Mouse (Mus musculus) neural tube, embryonic 14.5 days (tissue): ENCODE data around the gene Xpo6. TPM values are rescaled to one million over a fixed set of nuclear protein-coding genes. Genes with fewer than 3 reads are reported as not detected.

Experiments used
- ATAC-seq: fragments of 200-750 bp; cut with Nextera tagmentation; 2 replicates; pipeline ENCODE4 v1.8.0; 2017; ENCODE audit warnings: low read depth, mild to moderate bottlenecking, moderate TSS enrichment, moderate library complexity
- H3K27ac ChIP-seq: fragments of 300-500 bp; sonication (generic); 2 replicates; pipeline ENCODE4 v1.5.1; 2014; ENCODE audit warnings: low read depth, mild to moderate bottlenecking, control low read depth, low read length, moderate library complexity, mixed read lengths
- H3K27me3 ChIP-seq: fragments of 300-500 bp; sonication (generic); 2 replicates; pipeline ENCODE4 v1.6.1; 2014; ENCODE audit warnings: low read length; ENCODE audit not compliant: control insufficient read depth, insufficient read depth
- H3K36me3 ChIP-seq: fragments of 300-500 bp; sonication (generic); 2 replicates; pipeline ENCODE4 v1.6.1; 2014; ENCODE audit warnings: low read length, mixed read lengths; ENCODE audit not compliant: control insufficient read depth, insufficient read depth
- H3K4me1 ChIP-seq: fragments of 300-500 bp; sonication (generic); 2 replicates; pipeline ENCODE4 v1.6.1; 2014; ENCODE audit warnings: low read length; ENCODE audit not compliant: control insufficient read depth, insufficient read depth
- H3K4me2 ChIP-seq: fragments of 300-500 bp; sonication (generic); 2 replicates; pipeline ENCODE4 v1.6.1; 2014; ENCODE audit warnings: mild to moderate bottlenecking, low read depth, low read length, control low read depth
- H3K4me3 ChIP-seq: fragments of 300-500 bp; sonication (generic); 2 replicates; pipeline ENCODE4 v1.5.1; 2014; ENCODE audit warnings: low read depth, low read length, control low read depth, mixed read lengths
- H3K9ac ChIP-seq: fragments of 300-500 bp; sonication (generic); replicated peaks from 2 replicates; pipeline ENCODE4 v1.6.1; 2014; ENCODE audit warnings: low read depth, mild to moderate bottlenecking, control low read depth, low read length, mixed read lengths
- H3K9me3 ChIP-seq: fragments of 300-500 bp; sonication (generic); 2 replicates; pipeline ENCODE4 v1.6.1; 2016; ENCODE audit warnings: low read length; ENCODE audit not compliant: control insufficient read depth
- WGBS: fragments of 180-500 bp; shearing (Covaris S2); extraction: QIAGEN DNeasy Blood & Tissue Kit; methylation state at CpG from one replicate; pipeline ENCODE4 v1.1.7; 2014; 5-methylcytosine and 5-hydroxymethylcytosine counted together
- polyA plus RNA-seq: library from polyadenylated mRNA; unstranded; fragments of >200 nt; fragmentation: Nextera tagmentation; extraction: Ambion mirVana; gene quantifications from 2 replicates; pipeline ENCODE4 v1.2.1, GENCODE M21; 2014

The Xpo6 gene
- polyA plus RNA-seq, 1 experiment from 2014 or later = 77.2 TPM

GRCm38 (mm10) chr7:126158238-126158637 is 42.1 kb downstream of the Xpo6 start:
- Histone ChIP-seq H3K27me3 (no peaks in the 10 kb centered on the region), H3K9ac (no peak overlapping the region), H3K36me3 (peaks cover 22% of the 10 kb centered on the region; the same call in 1 of the 2 replicates), H3K4me2 (no peak overlapping the region), H3K27ac (no peak overlapping the region), H3K9me3 (no peaks in the 10 kb centered on the region), H3K4me3 (no peak overlapping the region), H3K4me1 (no peaks in the 10 kb centered on the region)
- WGBS = 92% methylated on average over 3 of the region's 3 CpGs
- ATAC-seq = no peak

GRCm38 (mm10) chr7:126155746-126156145 is 44.6 kb downstream of the Xpo6 start:
- no peak overlapping the region for H3K4me3 ChIP-seq
- H3K4me1 ChIP-seq = no peaks in the 10 kb centered on the region
- 81% methylated on average over 1 of the region's 1 CpGs for WGBS
- no peak for ATAC-seq
- no peaks in the 10 kb centered on the region for H3K27me3 ChIP-seq
- peaks cover 31% of the 10 kb centered on the region; the same call in 1 of the 2 replicates for H3K36me3 ChIP-seq
- H3K4me2 ChIP-seq = no peak overlapping the region
- H3K9ac ChIP-seq = no peak overlapping the region
- H3K27ac ChIP-seq = no peak overlapping the region
- H3K9me3 ChIP-seq = no peaks in the 10 kb centered on the region

- Histone ChIP-seq H3K27me3 (no peaks in the 10 kb centered on the region), H3K9me3 (no peaks in the 10 kb centered on the region), H3K27ac (no peak overlapping the region), H3K4me1 (no peaks in the 10 kb centered on the region), H3K9ac (no peak overlapping the region), H3K36me3 (peaks cover 25% of the 10 kb centered on the region; the same call in 1 of the 2 replicates), H3K4me2 (no peak overlapping the region), H3K4me3 (no peak overlapping the region)
- WGBS = 94% methylated on average over 5 of the region's 5 CpGs
- ATAC-seq = no peak
These were observed 45.6 kb downstream of the Xpo6 start for GRCm38 (mm10) chr7:126154731-126155130.

- H3K27me3 ChIP-seq = no peaks in the 10 kb centered on the region
- H3K4me1 ChIP-seq = no peaks in the 10 kb centered on the region
- H3K4me3 ChIP-seq = no peak overlapping the region
- no peak overlapping the region for H3K9ac ChIP-seq
- H3K4me2 ChIP-seq = no peak overlapping the region
- H3K27ac ChIP-seq = no peak overlapping the region
- 94% methylated on average over 4 of the region's 4 CpGs for WGBS
- ATAC-seq = no peak
- H3K36me3 ChIP-seq = peaks cover 26% of the 10 kb centered on the region
- no peaks in the 10 kb centered on the region for H3K9me3 ChIP-seq
These were observed 48.0 kb downstream of the Xpo6 start for GRCm38 (mm10) chr7:126152324-126152723.

- Histone ChIP-seq H3K4me1 (no peaks in the 10 kb centered on the region), H3K4me2 (no peak overlapping the region), H3K9ac (no peak overlapping the region), H3K9me3 (no peaks in the 10 kb centered on the region), H3K4me3 (no peak overlapping the region), H3K27me3 (no peaks in the 10 kb centered on the region), H3K27ac (no peak overlapping the region), H3K36me3 (peaks cover 10% of the 10 kb centered on the region)
- 86% methylated on average over 1 of the region's 1 CpGs for WGBS
- ATAC-seq = no peak
These were observed 54.1 kb downstream of the Xpo6 start for GRCm38 (mm10) chr7:126146156-126146555.

- Histone ChIP-seq H3K27ac (no peak overlapping the region), H3K4me2 (no peak overlapping the region), H3K4me1 (no peaks in the 10 kb centered on the region), H3K4me3 (no peak overlapping the region), H3K27me3 (no peaks in the 10 kb centered on the region), H3K9me3 (no peaks in the 10 kb centered on the region), H3K9ac (no peak overlapping the region), H3K36me3 (peaks cover 24% of the 10 kb centered on the region)
- WGBS = 89% methylated on average over 2 of the region's 2 CpGs
- no peak for ATAC-seq
These were observed 55.9 kb downstream of the Xpo6 start for GRCm38 (mm10) chr7:126144364-126144763.

GRCm38 (mm10) chr7:126137850-126138249 is 62.5 kb downstream of the Xpo6 start:
- Histone ChIP-seq H3K4me1 (no peaks in the 10 kb centered on the region), H3K27me3 (no peaks in the 10 kb centered on the region), H3K4me2 (no peak overlapping the region), H3K27ac (no peak overlapping the region), H3K4me3 (no peak overlapping the region), H3K36me3 (peaks cover 20% of the 10 kb centered on the region), H3K9me3 (no peaks in the 10 kb centered on the region), H3K9ac (no peak overlapping the region)
- no peak for ATAC-seq
- 93% methylated on average over 5 of the region's 5 CpGs for WGBS

- no peak for ATAC-seq
- Histone ChIP-seq H3K27me3 (no peaks in the 10 kb centered on the region), H3K36me3 (peaks cover 16% of the 10 kb centered on the region), H3K4me1 (no peaks in the 10 kb centered on the region), H3K27ac (no peak overlapping the region), H3K4me3 (no peak overlapping the region), H3K4me2 (no peak overlapping the region), H3K9me3 (no peaks in the 10 kb centered on the region), H3K9ac (no peak overlapping the region)
- WGBS = 91% methylated on average over 2 of the region's 2 CpGs
These were observed 64.9 kb downstream of the Xpo6 start for GRCm38 (mm10) chr7:126135391-126135790.

- Histone ChIP-seq H3K9me3 (no peaks in the 10 kb centered on the region), H3K4me2 (no peak overlapping the region), H3K27ac (no peak overlapping the region), H3K27me3 (no peaks in the 10 kb centered on the region), H3K36me3 (peaks cover 10% of the 10 kb centered on the region; the same call in 1 of the 2 replicates), H3K4me1 (no peaks in the 10 kb centered on the region), H3K4me3 (no peak overlapping the region), H3K9ac (no peak overlapping the region)
- no peak for ATAC-seq
- 95% methylated on average over 4 of the region's 4 CpGs for WGBS
These were observed 65.5 kb downstream of the Xpo6 start for GRCm38 (mm10) chr7:126134634-126135321.
